Mouse (Mus musculus): ENCODE results near the gene Spout1. TPM values are rescaled to one million over a fixed set of nuclear protein-coding genes. Genes with fewer than 3 reads are reported as not detected.

The Spout1 gene
- total and polyA plus RNA-seq, 2 experiments from 2014 or later = 36.1 to 53.5 TPM

- H3K27ac ChIP-seq (ENCODE audit: low read depth, low read length) = no peak overlapping the region
- WGBS = 77% methylated on average over 5 of the region's 5 CpGs
- no peak overlapping the region for H3K4me3 ChIP-seq (ENCODE audit: low read depth, low read length)
- H3K4me1 ChIP-seq (ENCODE audit: insufficient read depth) = peaks cover 8% of the 10 kb centered on the region; the same call in 1 of the 2 replicates
- no peaks in the 10 kb centered on the region for H3K36me3 ChIP-seq (ENCODE audit: insufficient read depth)
- H3K27me3 ChIP-seq (ENCODE audit: insufficient read depth, low read length) = no peaks in the 10 kb centered on the region
- H3K9ac ChIP-seq = no peak overlapping the region
- no peak for ATAC-seq
- no peak overlapping the region for H3K4me2 ChIP-seq (ENCODE audit: low read depth)
- DNase-seq = no peak
- no peaks in the 10 kb centered on the region for H3K9me3 ChIP-seq (ENCODE audit: low read length)
- TF ChIP-seq CTCF (IDR thresholded peaks at IDR 0.05; ENCODE audit: low read depth) = no peak
Measured at GRCm38 (mm10) chr2:30207886-30208285, 29.6 kb upstream of the Spout1 start.

DNA sequence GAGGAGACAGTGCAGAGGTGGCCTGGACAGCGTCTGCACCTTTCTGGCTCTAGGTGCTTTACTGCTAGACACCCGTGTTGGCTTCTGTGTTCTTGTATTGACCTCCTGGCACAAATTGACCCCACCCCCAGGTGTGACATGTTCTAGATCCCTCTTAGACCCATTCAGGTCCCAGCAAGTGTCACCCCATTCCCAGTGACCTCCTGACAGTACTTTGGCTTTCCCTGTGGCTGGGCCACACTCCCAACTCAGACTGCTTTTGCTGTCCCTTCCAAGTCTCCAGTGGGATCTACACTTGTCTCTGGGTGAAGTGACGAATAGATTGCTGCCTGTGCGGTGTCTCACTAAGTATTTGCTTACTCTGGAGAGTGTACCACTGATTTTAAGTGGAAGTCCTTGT, 29.1 kb upstream of the Spout1 start:
- WGBS = 86% methylated on average over 4 of the region's 4 CpGs
- Histone ChIP-seq H3K4me2 (ENCODE audit: low read depth) (no peak overlapping the region), H3K27me3 (ENCODE audit: insufficient read depth, low read length) (no peaks in the 10 kb centered on the region), H3K4me1 (ENCODE audit: insufficient read depth) (peaks cover 8% of the 10 kb centered on the region; the same call in 1 of the 2 replicates), H3K36me3 (ENCODE audit: insufficient read depth) (no peaks in the 10 kb centered on the region), H3K9me3 (ENCODE audit: low read length) (no peaks in the 10 kb centered on the region), H3K4me3 (ENCODE audit: low read depth, low read length) (no peak overlapping the region), H3K27ac (ENCODE audit: low read depth, low read length) (no peak overlapping the region), H3K9ac (no peak overlapping the region)
- no peak for ATAC-seq
- no peak for DNase-seq
- no peak for TF ChIP-seq CTCF (IDR thresholded peaks at IDR 0.05; ENCODE audit: low read depth)

- under 1% methylated on average over 44 of the region's 44 CpGs for WGBS
- peak within 1 kb of the TSS; percentile 78 for H3K27ac ChIP-seq (ENCODE audit: low read depth, low read length)
- H3K9ac ChIP-seq = peak within 1 kb of the TSS; percentile 62
- TF ChIP-seq CTCF (IDR thresholded peaks at IDR 0.05; ENCODE audit: low read depth) = no peak
- ATAC-seq (peak; percentile 99), DNase-seq (peak; percentile 95)
- H3K4me3 ChIP-seq (ENCODE audit: low read depth, low read length) = peak within 1 kb of the TSS; percentile 63
- peak within 1 kb of the TSS; percentile 83 for H3K4me2 ChIP-seq (ENCODE audit: low read depth)
- H3K27me3 ChIP-seq (ENCODE audit: insufficient read depth, low read length) = no peaks in the 10 kb centered on the region
- peaks cover 8% of the 10 kb centered on the region; the same call in 1 of the 2 replicates for H3K4me1 ChIP-seq (ENCODE audit: insufficient read depth)
- no peaks in the 10 kb centered on the region for H3K36me3 ChIP-seq (ENCODE audit: insufficient read depth)
- H3K9me3 ChIP-seq (ENCODE audit: low read length) = no peaks in the 10 kb centered on the region
Measured at GRCm38 (mm10) chr2:30205629-30206357, 27.5 kb upstream of the Spout1 start, which contains the start of gene Kyat1. Gene Kyat1, minus strand, starts transcription at chr2:30205847.

DNA sequence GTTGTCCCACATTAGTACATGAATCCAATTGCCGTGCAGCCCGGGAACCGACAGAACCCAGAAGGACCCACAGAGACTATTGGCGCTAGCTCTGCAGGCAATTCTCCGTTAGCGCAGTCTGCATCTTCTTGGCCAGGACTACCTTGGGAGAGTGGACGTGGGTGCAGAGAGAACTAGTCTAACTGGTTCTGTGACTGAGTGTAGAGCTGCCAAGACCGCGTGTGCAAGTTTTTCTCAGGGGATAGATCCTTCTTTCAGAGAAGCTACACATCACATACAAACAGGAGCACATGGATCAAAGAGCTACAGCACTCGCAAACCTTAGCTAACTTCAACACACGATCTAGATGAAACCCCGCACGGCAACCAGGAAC, 27.0 kb upstream of the Spout1 start:
- H3K4me3 ChIP-seq (ENCODE audit: low read depth, low read length) = peak overlapping the region; percentile 63
- H3K9me3 ChIP-seq (ENCODE audit: low read length) = no peaks in the 10 kb centered on the region
- H3K4me2 ChIP-seq (ENCODE audit: low read depth) = peak overlapping the region; percentile 83
- peaks cover 8% of the 10 kb centered on the region; the same call in 1 of the 2 replicates for H3K4me1 ChIP-seq (ENCODE audit: insufficient read depth)
- H3K9ac ChIP-seq = peak overlapping the region; percentile 62
- TF ChIP-seq CTCF (IDR thresholded peaks at IDR 0.05; ENCODE audit: low read depth) = no peak
- no peaks in the 10 kb centered on the region for H3K27me3 ChIP-seq (ENCODE audit: insufficient read depth, low read length)
- 2% methylated on average over 13 of the region's 13 CpGs for WGBS
- ATAC-seq (peak; percentile 50), DNase-seq (no peak)
- no peaks in the 10 kb centered on the region for H3K36me3 ChIP-seq (ENCODE audit: insufficient read depth)
- peak overlapping the region; percentile 78 for H3K27ac ChIP-seq (ENCODE audit: low read depth, low read length)

GRCm38 (mm10) chr2:30203439-30203838, 25.2 kb upstream of the Spout1 start:
- Histone ChIP-seq H3K9ac (no peak overlapping the region), H3K4me2 (ENCODE audit: low read depth) (no peak overlapping the region), H3K36me3 (ENCODE audit: insufficient read depth) (no peaks in the 10 kb centered on the region), H3K27me3 (ENCODE audit: insufficient read depth, low read length) (no peaks in the 10 kb centered on the region), H3K27ac (ENCODE audit: low read depth, low read length) (no peak overlapping the region), H3K9me3 (ENCODE audit: low read length) (no peaks in the 10 kb centered on the region), H3K4me1 (ENCODE audit: insufficient read depth) (peaks cover 8% of the 10 kb centered on the region; the same call in 1 of the 2 replicates), H3K4me3 (ENCODE audit: low read depth, low read length) (no peak overlapping the region)
- WGBS = 80% methylated on average over 7 of the region's 7 CpGs
- ATAC-seq (no peak), DNase-seq (peak; percentile 10)
- peak; percentile 53 for TF ChIP-seq CTCF (IDR thresholded peaks at IDR 0.05; ENCODE audit: low read depth)

- Histone ChIP-seq H3K9me3 (ENCODE audit: low read length) (no peaks in the 10 kb centered on the region), H3K27me3 (ENCODE audit: insufficient read depth, low read length) (no peaks in the 10 kb centered on the region), H3K27ac (ENCODE audit: low read depth, low read length) (no peak overlapping the region), H3K36me3 (ENCODE audit: insufficient read depth) (no peaks in the 10 kb centered on the region), H3K4me2 (ENCODE audit: low read depth) (no peak overlapping the region), H3K9ac (no peak overlapping the region), H3K4me3 (ENCODE audit: low read depth, low read length) (no peak overlapping the region), H3K4me1 (ENCODE audit: insufficient read depth) (peaks cover 4% of the 10 kb centered on the region; the same call in 1 of the 2 replicates)
- ATAC-seq = no peak
- 81% methylated on average over 5 of the region's 5 CpGs for WGBS
- no peak for TF ChIP-seq CTCF (IDR thresholded peaks at IDR 0.05; ENCODE audit: low read depth)
- DNase-seq = no peak
Measured at GRCm38 (mm10) chr2:30200388-30200925, 22.2 kb upstream of the Spout1 start.

DNA sequence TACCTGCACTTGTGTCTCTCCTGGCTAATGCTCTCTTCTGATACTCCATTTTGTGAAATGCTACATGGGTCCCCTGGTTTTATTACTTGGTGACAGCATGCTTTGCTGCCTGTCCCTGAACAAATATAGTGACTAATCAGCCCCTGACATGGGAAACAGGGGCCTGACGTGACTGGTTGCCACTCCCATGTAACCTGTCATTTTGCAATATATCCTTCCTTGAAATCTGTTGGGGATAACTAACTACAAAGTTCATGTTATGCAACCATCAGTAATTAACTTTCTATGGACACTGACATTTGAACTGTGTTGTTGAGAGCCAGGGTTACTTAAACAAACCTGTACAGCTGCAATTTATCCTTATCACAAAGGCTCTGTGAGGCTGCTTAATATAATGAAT, 21.7 kb upstream of the Spout1 start:
- Histone ChIP-seq H3K9ac (no peak overlapping the region), H3K36me3 (ENCODE audit: insufficient read depth) (no peaks in the 10 kb centered on the region), H3K27ac (ENCODE audit: low read depth, low read length) (no peak overlapping the region), H3K4me1 (ENCODE audit: insufficient read depth) (peaks cover 4% of the 10 kb centered on the region; the same call in 1 of the 2 replicates), H3K4me3 (ENCODE audit: low read depth, low read length) (no peak overlapping the region), H3K9me3 (ENCODE audit: low read length) (no peaks in the 10 kb centered on the region), H3K27me3 (ENCODE audit: insufficient read depth, low read length) (no peaks in the 10 kb centered on the region), H3K4me2 (ENCODE audit: low read depth) (no peak overlapping the region)
- ATAC-seq (no peak), DNase-seq (no peak)
- TF ChIP-seq CTCF (IDR thresholded peaks at IDR 0.05; ENCODE audit: low read depth) = no peak
- 83% methylated on average over 1 of the region's 1 CpGs for WGBS
